Mouse (Mus musculus): ENCODE results near the gene Atn1.

Gene Atn1

GRCm38 (mm10) chr6:124740888-124741761 lies 15.2 kb downstream of the Atn1 start, which contains the start of gene Grcc10:
Gene Grcc10 (minus strand): TSS chr6:124741374.
- peak; percentile 87 for DNase-seq (ENCODE audit: low spot score)

- peak; percentile 64 for DNase-seq (ENCODE audit: low spot score)
Observed at GRCm38 (mm10) chr6:124740211-124740887, 16.0 kb downstream of the Atn1 start.

DNA sequence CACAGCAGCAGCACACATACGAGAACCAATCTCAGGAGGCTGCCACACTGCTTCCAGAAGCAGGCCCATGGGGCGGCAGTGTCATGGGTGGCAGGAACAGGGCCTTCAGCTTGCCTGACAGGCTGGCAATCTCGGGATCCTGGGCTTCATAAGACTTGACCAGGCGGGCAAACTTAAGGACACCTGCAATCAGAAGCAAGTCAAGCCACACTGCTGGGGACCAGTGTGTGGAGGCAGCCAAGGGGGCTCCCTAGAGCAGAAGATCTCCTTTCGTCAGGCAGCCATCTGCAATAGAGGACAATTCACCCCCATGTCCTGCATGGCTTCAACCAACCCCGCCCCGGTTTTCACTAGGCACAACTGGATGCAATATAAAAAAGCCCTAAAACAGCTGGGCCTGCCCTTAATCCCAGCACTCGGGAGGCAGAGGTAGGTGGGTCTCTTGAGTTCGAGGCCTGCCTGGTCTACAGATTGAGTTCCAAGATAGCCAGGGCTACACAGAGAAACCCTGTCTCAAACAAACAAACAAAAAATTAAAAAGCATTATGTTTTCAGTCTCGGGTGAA lies 17.0 kb downstream of the Atn1 start:
- DNase-seq (ENCODE audit: low spot score) = no peak

DNA sequence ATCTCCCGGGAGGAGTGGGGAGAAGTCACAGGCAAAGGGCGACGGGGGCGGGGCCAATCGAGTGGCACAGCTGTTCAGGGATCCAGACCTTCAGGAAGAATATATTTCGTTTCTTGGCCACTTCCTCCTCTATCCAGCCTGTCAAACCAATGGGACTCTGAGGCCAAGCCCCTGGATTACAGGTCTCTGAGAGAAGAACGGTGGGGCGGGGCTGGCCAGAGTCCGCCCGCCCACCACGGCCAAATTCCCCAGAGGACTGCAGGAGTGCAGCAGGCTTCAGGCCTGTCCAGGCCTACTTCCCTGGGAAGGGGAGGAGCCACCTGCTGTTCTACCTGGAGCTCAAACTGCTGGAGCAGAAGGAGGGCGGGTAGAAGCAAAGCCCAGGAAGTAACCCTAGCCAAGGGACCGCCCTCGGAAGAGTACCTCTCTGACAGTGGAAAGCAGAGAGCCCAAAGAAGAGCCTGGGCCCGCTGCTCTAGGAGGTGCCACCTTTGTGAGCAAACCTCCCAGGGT lies 17.8 kb downstream of the Atn1 start, which contains the start of gene Ptpn6:
TSS of gene Ptpn6 (minus strand) at position 204 of the 513 bp plus-strand sequence.
- no peak for DNase-seq (ENCODE audit: low spot score)

DNA sequence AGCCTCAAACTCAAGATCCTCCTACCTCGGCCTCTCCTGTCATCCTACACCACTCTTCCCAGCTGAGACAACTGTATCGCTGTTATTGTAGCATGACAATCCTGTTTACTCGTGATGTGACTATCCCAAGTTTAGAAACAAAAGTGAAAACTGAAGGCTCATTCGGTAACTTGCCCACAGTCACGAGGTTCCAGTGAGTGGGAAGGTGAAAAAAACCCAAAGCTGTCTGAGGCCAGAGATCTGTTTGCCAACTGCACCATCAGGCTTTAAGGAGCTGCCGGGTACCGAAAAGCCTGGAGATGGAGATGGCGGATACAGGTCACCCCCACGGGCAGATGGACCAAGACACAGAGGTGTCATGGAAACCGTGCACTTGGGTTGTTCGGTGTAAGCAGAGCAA lies 19.3 kb downstream of the Atn1 start:
- no peak for DNase-seq (ENCODE audit: low spot score)

DNA sequence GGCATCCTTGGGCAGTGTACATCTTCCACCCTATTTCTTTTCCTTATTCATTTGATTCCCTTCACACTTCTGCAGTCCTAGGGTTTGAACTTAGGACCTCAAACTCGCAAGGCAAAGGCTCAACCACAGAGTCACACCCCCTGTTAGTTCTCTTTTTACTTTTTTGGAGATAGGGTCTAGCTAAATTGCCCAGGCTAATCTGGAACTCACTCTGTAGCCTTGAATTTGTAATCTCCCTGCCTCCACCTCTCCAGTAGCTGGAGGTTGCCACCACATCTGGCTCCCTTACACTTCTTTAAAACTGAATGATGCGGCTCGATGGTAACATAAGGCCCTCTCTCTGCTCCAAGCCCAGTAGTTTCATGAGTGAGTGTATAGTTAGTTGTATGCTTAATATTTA lies 21.9 kb downstream of the Atn1 start:
- no peak for DNase-seq (ENCODE audit: low spot score)

GRCm38 (mm10) chr6:124732476-124733370 lies 23.6 kb downstream of the Atn1 start:
- DNase-seq (ENCODE audit: low spot score) = no peak

- no peak for DNase-seq (ENCODE audit: low spot score)
Observed at GRCm38 (mm10) chr6:124731038-124731437, 25.3 kb downstream of the Atn1 start.

DNA sequence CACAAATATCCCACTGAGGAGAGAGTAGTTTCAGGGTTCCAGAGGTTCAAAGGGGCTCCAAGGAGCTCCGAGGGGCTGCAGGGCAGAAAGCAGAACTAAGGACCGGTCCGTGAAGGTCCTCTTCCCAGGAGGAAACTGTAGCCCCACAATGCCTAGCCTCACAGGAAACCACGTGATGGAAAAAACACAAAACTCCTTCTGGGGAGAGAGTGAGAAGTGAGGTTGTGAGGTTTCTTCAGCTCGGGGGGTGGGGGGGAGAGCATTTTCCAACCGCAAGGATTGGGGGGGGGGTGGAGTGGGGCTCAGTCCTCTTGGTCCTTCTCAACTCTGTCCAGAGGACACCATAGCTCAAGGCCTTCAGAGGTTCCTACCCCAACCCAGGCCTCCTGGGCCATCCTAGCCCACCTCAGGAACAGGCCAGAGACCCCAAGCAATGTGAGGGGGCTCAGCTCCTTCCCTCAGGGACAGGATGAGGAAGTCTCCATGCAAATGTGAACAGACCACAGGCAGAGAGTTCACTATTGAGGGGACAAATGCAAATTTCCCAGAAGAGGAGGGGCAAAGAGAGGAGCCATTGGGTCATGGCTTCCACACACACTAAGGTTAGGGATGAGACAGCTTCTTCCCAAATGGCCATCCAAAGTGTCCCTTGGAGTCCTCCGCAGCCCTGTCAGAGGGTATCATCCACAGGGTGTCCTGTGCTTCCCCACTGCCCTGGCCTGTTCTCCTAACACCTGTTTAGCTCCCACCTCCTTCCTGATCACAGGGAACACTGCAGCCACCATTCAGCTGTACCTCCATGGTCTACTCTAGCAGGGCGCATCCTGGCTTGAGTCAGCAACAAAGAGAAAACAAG lies 26.2 kb downstream of the Atn1 start:
- no peak for DNase-seq (ENCODE audit: low spot score)

DNA sequence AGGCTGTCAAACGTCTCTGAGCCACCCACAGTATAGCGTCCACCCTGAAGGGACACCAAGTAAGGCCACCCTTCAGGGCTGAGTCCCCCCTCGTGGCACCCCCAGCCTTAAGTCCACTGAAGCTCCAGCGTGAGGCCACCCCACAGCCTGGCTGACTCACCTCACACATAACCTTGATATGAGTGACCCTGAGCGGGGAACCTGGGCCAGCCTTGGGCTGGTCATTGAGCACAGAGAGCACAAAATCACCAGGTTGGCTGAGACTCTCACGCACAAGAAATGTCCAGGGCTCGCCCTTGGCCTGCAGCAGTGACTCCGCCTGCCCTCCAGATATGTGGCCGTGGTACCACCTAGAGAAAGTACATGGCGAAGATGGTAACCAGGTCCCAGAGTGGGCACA lies 27.7 kb downstream of the Atn1 start:
- no peak for DNase-seq (ENCODE audit: low spot score)

DNA sequence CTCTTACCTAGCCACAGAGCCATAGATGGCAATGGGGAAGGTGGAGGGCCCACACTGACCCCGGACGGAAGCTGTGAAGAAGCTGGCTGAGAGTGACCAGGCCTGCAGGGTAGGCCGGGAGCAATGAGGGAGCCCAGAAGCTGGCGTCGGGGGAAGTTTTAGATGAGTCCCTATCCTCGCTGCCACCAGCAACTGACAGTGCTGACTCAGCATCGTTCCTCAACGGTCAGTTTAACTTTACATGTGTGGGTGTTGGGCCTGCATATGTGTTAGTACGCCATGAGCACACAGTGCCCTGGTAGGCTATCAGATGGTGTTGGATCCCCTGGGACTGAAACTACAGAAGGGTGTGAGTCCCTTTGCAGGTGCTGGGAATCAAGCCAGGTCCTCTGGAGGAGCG lies 31.9 kb downstream of the Atn1 start:
- DNase-seq (ENCODE audit: low spot score) = no peak

DNA sequence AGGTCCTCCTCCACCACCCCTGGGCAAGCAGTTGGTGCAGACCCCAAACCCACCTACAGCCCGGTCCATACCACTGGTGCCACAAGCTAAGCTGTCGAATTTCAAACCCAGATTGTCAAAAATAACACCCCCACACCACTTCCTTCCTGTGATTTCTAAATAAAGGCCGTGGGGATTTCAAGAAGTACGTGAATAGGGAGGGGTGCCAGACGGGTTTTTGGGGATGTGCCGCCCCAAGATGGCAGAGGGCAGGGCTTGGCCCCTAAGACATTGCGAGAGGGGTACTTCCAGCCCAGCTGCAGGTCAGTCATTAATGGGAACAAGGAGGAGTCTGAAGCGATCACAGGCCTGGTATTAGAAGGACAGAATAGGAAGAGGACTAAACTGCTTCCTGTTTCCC lies 32.8 kb downstream of the Atn1 start:
- no peak for DNase-seq (ENCODE audit: low spot score)

DNA sequence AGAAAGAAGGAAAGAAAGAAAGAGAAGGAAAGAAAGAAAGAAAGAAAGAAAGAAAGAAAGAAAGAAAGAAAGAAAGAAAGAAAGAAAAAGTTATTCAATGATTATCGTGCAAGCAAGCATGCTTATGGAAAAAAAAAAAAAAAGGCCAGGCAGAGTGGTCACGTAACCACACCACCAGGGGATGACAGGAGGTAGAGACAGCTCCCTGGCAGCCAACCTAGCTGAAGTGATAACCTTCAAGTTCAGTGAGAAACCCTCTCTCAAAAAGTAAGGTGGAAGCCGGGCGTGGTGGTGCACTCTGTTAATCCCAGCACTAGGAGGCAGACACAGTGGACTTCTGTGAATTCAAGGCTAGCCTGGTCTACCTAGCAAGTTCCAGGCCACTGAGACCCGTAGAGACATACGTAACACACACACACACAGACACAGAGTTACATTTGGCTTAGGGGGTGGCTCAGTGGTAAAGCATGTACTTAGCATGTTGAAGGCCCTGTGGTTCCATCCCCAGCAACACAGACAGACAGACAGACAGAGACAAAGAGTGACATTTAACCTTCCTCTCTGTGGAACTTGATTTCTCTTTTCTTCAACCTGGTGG lies 33.3 kb downstream of the Atn1 start:
- no peak for DNase-seq (ENCODE audit: low spot score)

- DNase-seq (ENCODE audit: low spot score) = no peak
Observed at GRCm38 (mm10) chr6:124720904-124721303, 35.4 kb downstream of the Atn1 start.

- peak; percentile 54 for DNase-seq (ENCODE audit: low spot score)
Observed at GRCm38 (mm10) chr6:124719354-124719978, 36.9 kb downstream of the Atn1 start.

DNA sequence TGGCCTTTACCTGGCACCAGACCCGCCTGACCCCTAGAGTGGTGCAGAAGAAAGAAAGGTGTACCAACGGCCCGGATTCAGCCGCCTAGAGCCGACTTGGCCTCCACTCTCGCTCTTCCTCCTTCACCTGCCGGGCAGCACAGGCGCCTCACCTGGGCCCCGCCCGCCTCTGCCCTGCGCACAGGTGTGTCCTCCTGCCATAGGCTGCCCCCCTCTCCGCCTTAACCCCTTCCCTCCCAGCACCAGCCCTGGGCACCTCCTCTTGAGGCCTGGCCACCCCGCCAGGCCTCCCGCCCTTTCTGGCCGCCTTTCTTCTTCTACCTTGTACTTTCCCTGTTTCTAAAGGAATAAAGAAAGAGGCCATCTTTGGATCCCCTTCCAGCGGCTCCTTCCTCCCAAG lies 37.6 kb downstream of the Atn1 start:
- DNase-seq (ENCODE audit: low spot score) = no peak

DNA sequence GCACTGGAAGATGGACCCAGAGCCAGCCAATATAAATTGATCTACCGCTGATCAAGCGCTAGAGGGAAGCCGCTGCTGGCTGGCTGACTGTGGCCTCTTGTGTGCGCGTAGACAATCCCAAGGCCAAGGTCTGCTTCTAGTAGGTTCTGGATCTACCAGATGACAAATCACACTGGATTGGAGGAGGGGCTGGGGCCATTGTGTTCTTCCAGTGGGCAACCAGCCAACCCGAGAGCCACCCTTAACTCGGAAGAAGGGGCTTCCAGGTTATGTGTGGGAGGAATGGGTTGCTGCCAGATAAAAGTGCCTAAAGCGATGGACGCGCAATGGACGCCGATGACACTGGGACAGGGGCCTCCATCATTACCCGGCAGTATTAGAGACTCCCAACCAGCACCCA lies 38.4 kb downstream of the Atn1 start:
- DNase-seq (ENCODE audit: low spot score) = no peak

- DNase-seq (ENCODE audit: low spot score) = no peak
Observed at GRCm38 (mm10) chr6:124716864-124717490, 39.3 kb downstream of the Atn1 start.

DNA sequence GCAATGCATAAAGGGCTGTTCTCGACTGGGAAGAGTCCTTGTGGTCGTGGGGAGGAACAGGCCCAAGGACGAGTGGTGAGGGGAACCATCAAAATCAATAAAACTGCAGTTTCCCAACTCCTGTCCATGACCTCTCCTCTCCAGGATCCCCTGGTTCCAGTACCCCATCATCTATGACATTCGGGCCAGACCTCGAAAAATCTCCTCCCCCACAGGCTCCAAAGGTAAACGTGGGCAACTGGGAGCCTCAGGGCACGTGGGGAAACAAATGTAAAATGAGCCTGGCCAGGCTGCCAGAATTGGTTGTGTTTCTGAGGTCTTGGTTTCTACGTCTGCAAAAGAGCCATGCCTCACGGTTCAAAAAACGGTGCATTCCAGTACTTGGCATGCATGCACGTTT lies 43.4 kb downstream of the Atn1 start:
- DNase-seq (ENCODE audit: low spot score) = no peak

Data from c-Kit-positive CD71-positive TER-119-positive erythroid progenitor cells, embryonic 14.5 days (primary cell).